Mouse (Mus musculus) kidney, postnatal 14 days (tissue): ENCODE results near the gene Hspe1.
"Not testable (repeated sequence)": the region's sequence is repeated elsewhere in the genome, so short reads cannot be mapped to it uniquely, and the experiment has no call there.

Experiments
- DNase-seq: peaks from one replicate; pipeline ENCODE4 v3.0.0; 2022; ENCODE audit warnings: mixed read lengths

Hspe1 gene

GRCm38 (mm10) chr1:55085781-55086366 lies 2.1 kb upstream of the Hspe1 start:
- DNase-seq, result no peak

GRCm38 (mm10) chr1:55086868-55087400 lies 998 bp upstream of the Hspe1 start:
- DNase-seq, result peak; percentile 66

GRCm38 (mm10) chr1:55087401-55087904 lies 479 bp upstream of the Hspe1 start:
- DNase-seq, result no peak

GRCm38 (mm10) chr1:55088611-55089497 lies 922 bp downstream of the Hspe1 start:
- no peak for DNase-seq

GRCm38 (mm10) chr1:55089498-55090064 lies 1.6 kb downstream of the Hspe1 start:
- no peak for DNase-seq

GRCm38 (mm10) chr1:55092056-55092455 lies 4.1 kb downstream of the Hspe1 start:
- no peak for DNase-seq

GRCm38 (mm10) chr1:55092469-55092868 lies 4.5 kb downstream of the Hspe1 start:
- no peak for DNase-seq

GRCm38 (mm10) chr1:55106919-55107585 lies 19.1 kb downstream of the Hspe1 start:
- DNase-seq, result no peak

GRCm38 (mm10) chr1:55107644-55108043 lies 19.7 kb downstream of the Hspe1 start:
- DNase-seq, result no peak

GRCm38 (mm10) chr1:55108473-55108872 lies 20.5 kb downstream of the Hspe1 start:
- DNase-seq, result no peak

- no peak for DNase-seq
These were observed 21.3 kb downstream of the Hspe1 start for GRCm38 (mm10) chr1:55109066-55109766.

- DNase-seq, result no peak
These were observed 35.1 kb downstream of the Hspe1 start for GRCm38 (mm10) chr1:55123046-55123445.

- DNase-seq, result no peak
These were observed 35.6 kb downstream of the Hspe1 start for GRCm38 (mm10) chr1:55123561-55123960.

GRCm38 (mm10) chr1:55124136-55124535 lies 36.2 kb downstream of the Hspe1 start:
- DNase-seq, result not testable (repeated sequence)

GRCm38 (mm10) chr1:55129716-55130115 lies 41.8 kb downstream of the Hspe1 start:
- no peak for DNase-seq

GRCm38 (mm10) chr1:55130190-55130916 lies 42.4 kb downstream of the Hspe1 start:
- DNase-seq, result no peak

GRCm38 (mm10) chr1:55130943-55131401 lies 43.0 kb downstream of the Hspe1 start, which contains the start of gene Mob4:
TSS of gene Mob4 (plus strand) at chr1:55131231.
- DNase-seq, result peak; percentile 96

GRCm38 (mm10) chr1:55131424-55132014 lies 43.6 kb downstream of the Hspe1 start:
- DNase-seq, result no peak

GRCm38 (mm10) chr1:55132308-55132707 lies 44.4 kb downstream of the Hspe1 start:
- no peak for DNase-seq

GRCm38 (mm10) chr1:55133173-55133572 lies 45.2 kb downstream of the Hspe1 start:
- no peak for DNase-seq

GRCm38 (mm10) chr1:55134301-55134700 lies 46.4 kb downstream of the Hspe1 start:
- DNase-seq, result no peak
